Mouse (Mus musculus) cortical plate, adult 2 months (tissue): ENCODE data around the gene Gpr135. TPM values are rescaled to one million over a fixed set of nuclear protein-coding genes. Genes with fewer than 3 reads are reported as not detected.
"Not testable (repeated sequence)": the region's sequence is repeated elsewhere in the genome, so short reads cannot be mapped to it uniquely, and the experiment has no call there.

Experiments
- H3K27ac ChIP-seq: fragments of 200-500 bp; 2 replicates; pipeline ENCODE4 v1.5.1; 2012; ENCODE audit warnings: low read length, control low read depth, inconsistent platforms; ENCODE audit not compliant: insufficient read depth
- H3K4me1 ChIP-seq: fragments of 200-500 bp; 2 replicates; pipeline ENCODE4 v1.6.1; 2011; ENCODE audit warnings: low read length; ENCODE audit not compliant: control insufficient read depth, insufficient read depth
- H3K4me3 ChIP-seq: fragments of 200-500 bp; 2 replicates; pipeline ENCODE4 v1.5.1; 2011; ENCODE audit warnings: mild to moderate bottlenecking, low read length, control low read depth; ENCODE audit not compliant: insufficient read depth
- CTCF ChIP-seq: fragments of 200-500 bp; IDR thresholded peaks from 2 replicates; pipeline ENCODE4 v1.5.1; 2011; ENCODE audit warnings: mild to moderate bottlenecking, control low read depth, low read length; ENCODE audit not compliant: insufficient read depth; ENCODE audit errors: extremely low read depth
- POLR2A ChIP-seq: fragments of 200-500 bp; IDR thresholded peaks from 2 replicates; pipeline ENCODE4 v1.6.1; 2011; ENCODE audit warnings: mild to moderate bottlenecking, low read length, control low read depth; ENCODE audit not compliant: insufficient read depth; ENCODE audit errors: extremely low read depth
- polyA plus RNA-seq: library from polyadenylated mRNA; depleted of rRNA; stranded (reverse); fragments of >200 nt; gene quantifications from 2 replicates; pipeline ENCODE4 v1.2.3, GENCODE M21; 2012

The Gpr135 gene
- polyA plus RNA-seq, 1 experiment, result 10.7 TPM

- TF ChIP-seq POLR2A (no peak; the same call in 1 of the 2 replicates), CTCF (no peak)
- H3K27ac ChIP-seq, result peak overlapping the region; percentile 54
Observed at GRCm38 (mm10) chr12:72069626-72070326, 1.1 kb downstream of the Gpr135 start.

GRCm38 (mm10) chr12:72057780-72058179 lies 13.1 kb downstream of the Gpr135 start:
- H3K4me1 ChIP-seq, result no peaks in the 10 kb centered on the region
- no peak overlapping the region for H3K4me3 ChIP-seq
- H3K27ac ChIP-seq, result no peak overlapping the region
- TF ChIP-seq POLR2A (no peak), CTCF (no peak)

More at GRCm38 (mm10) chr12:72069626-72070326, 1.1 kb downstream of the Gpr135 start:
- Histone ChIP-seq H3K4me3 (peak overlapping the region; percentile 85), H3K4me1 (no peaks in the 10 kb centered on the region; the same call in 1 of the 2 replicates)

- TF ChIP-seq POLR2A (no peak), CTCF (no peak)
Observed at GRCm38 (mm10) chr12:72053851-72054250, 17.1 kb downstream of the Gpr135 start.

GRCm38 (mm10) chr12:72053303-72053702 lies 17.6 kb downstream of the Gpr135 start:
- no peak overlapping the region for H3K4me3 ChIP-seq
- TF ChIP-seq POLR2A (no peak), CTCF (peak; percentile 48; the same call in 1 of the 2 replicates)
- H3K27ac ChIP-seq, result no peak overlapping the region

More at GRCm38 (mm10) chr12:72053851-72054250, 17.1 kb downstream of the Gpr135 start:
- Histone ChIP-seq H3K27ac (no peak overlapping the region), H3K4me3 (no peak overlapping the region), H3K4me1 (no peaks in the 10 kb centered on the region)

GRCm38 (mm10) chr12:72052571-72052970 lies 18.4 kb downstream of the Gpr135 start:
- TF ChIP-seq CTCF (no peak), POLR2A (no peak)
- Histone ChIP-seq H3K27ac (no peak overlapping the region), H3K4me3 (no peak overlapping the region), H3K4me1 (no peaks in the 10 kb centered on the region)

More at GRCm38 (mm10) chr12:72053303-72053702, 17.6 kb downstream of the Gpr135 start:
- H3K4me1 ChIP-seq, result no peaks in the 10 kb centered on the region

- Histone ChIP-seq H3K27ac (no peak overlapping the region), H3K4me1 (no peaks in the 10 kb centered on the region), H3K4me3 (no peak overlapping the region)
- TF ChIP-seq POLR2A (no peak), CTCF (no peak)
Observed at GRCm38 (mm10) chr12:72050821-72051220, 20.1 kb downstream of the Gpr135 start.

- H3K4me1 ChIP-seq, H3K4me3 ChIP-seq, H3K27ac ChIP-seq: not testable (repeated sequence)
Observed at GRCm38 (mm10) chr12:72050156-72050555, 20.8 kb downstream of the Gpr135 start.

- Histone ChIP-seq H3K27ac (no peak overlapping the region), H3K4me1 (no peaks in the 10 kb centered on the region)
- TF ChIP-seq CTCF, result 0 out of 2 replicates have a peak, but pooled peaks have one; percentile 11
- TF ChIP-seq POLR2A, result no peak
Observed at GRCm38 (mm10) chr12:72047513-72047912, 23.4 kb downstream of the Gpr135 start.

GRCm38 (mm10) chr12:72041238-72041637 lies 29.7 kb downstream of the Gpr135 start:
- TF ChIP-seq CTCF (no peak), POLR2A (no peak)
- H3K27ac ChIP-seq, result no peak overlapping the region
- no peaks in the 10 kb centered on the region for H3K4me1 ChIP-seq
- H3K4me3 ChIP-seq, result no peak overlapping the region

More at GRCm38 (mm10) chr12:72047513-72047912, 23.4 kb downstream of the Gpr135 start:
- H3K4me3 ChIP-seq, result no peak overlapping the region

- Histone ChIP-seq H3K4me3 (no peak overlapping the region), H3K27ac (no peak overlapping the region), H3K4me1 (no peaks in the 10 kb centered on the region)
- TF ChIP-seq CTCF (no peak), POLR2A (no peak)
Observed at GRCm38 (mm10) chr12:72039501-72039900, 31.4 kb downstream of the Gpr135 start.
